Mouse (Mus musculus): ENCODE results near the gene Slc25a28.

The Slc25a28 gene

GRCm38 (mm10) chr19:43630466-43631251 lies 44.0 kb downstream of the Slc25a28 start:
- peak; percentile 78 for DNase-seq

GRCm38 (mm10) chr19:43629088-43629487 lies 45.6 kb downstream of the Slc25a28 start:
- DNase-seq, result no peak

- DNase-seq, result no peak
These were observed 47.3 kb downstream of the Slc25a28 start for GRCm38 (mm10) chr19:43627345-43627744.

GRCm38 (mm10) chr19:43626160-43626559 lies 48.5 kb downstream of the Slc25a28 start:
- DNase-seq, result no peak

GRCm38 (mm10) chr19:43623913-43624312 lies 50.8 kb downstream of the Slc25a28 start:
- DNase-seq, result peak; percentile 28

GRCm38 (mm10) chr19:43619916-43620479 lies 54.7 kb downstream of the Slc25a28 start:
- no peak for DNase-seq

GRCm38 (mm10) chr19:43618505-43619030 lies 56.1 kb downstream of the Slc25a28 start:
- no peak for DNase-seq

GRCm38 (mm10) chr19:43617761-43618349 lies 56.8 kb downstream of the Slc25a28 start:
- no peak for DNase-seq

GRCm38 (mm10) chr19:43616889-43617288 lies 57.8 kb downstream of the Slc25a28 start:
- no peak for DNase-seq

GRCm38 (mm10) chr19:43616415-43616861 lies 58.2 kb downstream of the Slc25a28 start:
- DNase-seq, result no peak

GRCm38 (mm10) chr19:43615571-43616414 lies 58.9 kb downstream of the Slc25a28 start:
- no peak for DNase-seq

GRCm38 (mm10) chr19:43615074-43615445 lies 59.6 kb downstream of the Slc25a28 start:
- no peak for DNase-seq

GRCm38 (mm10) chr19:43614341-43615073 lies 60.2 kb downstream of the Slc25a28 start:
- no peak for DNase-seq

Data from right cerebral cortex, adult 18-20 months (tissue).